Mouse (Mus musculus): ENCODE measurements around the gene Ifrd2. TPM values are rescaled to one million over a fixed set of nuclear protein-coding genes. Genes with fewer than 3 reads are reported as not detected.

Gene Ifrd2
- 47.8 and 55.8 TPM in 2 replicates for polyA plus RNA-seq (2015; fragmentation: Nextera tagmentation; extraction: Ambion mirVana)

GRCm38 (mm10) chr9:107586974-107587832 is at the start of gene Ifrd2:
TSS of gene Ifrd2 (plus strand) at chr9:107587642.
- Histone ChIP-seq H3K9ac (peak within 1 kb of the TSS; percentile 63), H3K9me3 (replicated peaks) (no peaks in the 10 kb centered on the region), H3K27ac (peak within 1 kb of the TSS; percentile 71), H3K4me2 (peak within 1 kb of the TSS; percentile 82), H3K36me3 (peaks cover 47% of the 10 kb centered on the region), H3K27me3 (no peaks in the 10 kb centered on the region), H3K4me1 (peaks cover 24% of the 10 kb centered on the region), H3K4me3 (replicated peaks) (peak within 1 kb of the TSS; percentile 83)
- peak; percentile 98 for ATAC-seq (replicated peaks; ENCODE audit: low FRiP score)
- WGBS: 14% methylated on average over 46 of the region's 46 CpGs

- WGBS: 90% methylated on average over 7 of the region's 7 CpGs
- Histone ChIP-seq H3K4me1 (peaks cover 55% of the 10 kb centered on the region), H3K27me3 (no peaks in the 10 kb centered on the region), H3K9ac (no peak overlapping the region), H3K36me3 (peaks cover 36% of the 10 kb centered on the region), H3K9me3 (replicated peaks) (no peaks in the 10 kb centered on the region), H3K4me2 (no peak overlapping the region), H3K4me3 (replicated peaks) (no peak overlapping the region), H3K27ac (no peak overlapping the region)
- ATAC-seq (replicated peaks; ENCODE audit: low FRiP score): no peak
Measured at GRCm38 (mm10) chr9:107538231-107538630, 49.2 kb upstream of the Ifrd2 start.

GRCm38 (mm10) chr9:107538711-107539110 is 48.7 kb upstream of the Ifrd2 start:
- no peak for ATAC-seq (replicated peaks; ENCODE audit: low FRiP score)
- H3K36me3 ChIP-seq: peaks cover 39% of the 10 kb centered on the region
- H3K4me3 ChIP-seq (replicated peaks): no peak overlapping the region
- H3K27me3 ChIP-seq: no peaks in the 10 kb centered on the region
- H3K4me1 ChIP-seq: peaks cover 52% of the 10 kb centered on the region
- WGBS: 96% methylated on average over 3 of the region's 3 CpGs
- no peak overlapping the region for H3K9ac ChIP-seq
- no peak overlapping the region for H3K4me2 ChIP-seq
- H3K27ac ChIP-seq: no peak overlapping the region
- H3K9me3 ChIP-seq (replicated peaks): no peaks in the 10 kb centered on the region

GRCm38 (mm10) chr9:107539940-107540339 is 47.5 kb upstream of the Ifrd2 start:
- 0 out of 2 replicates have a peak overlapping the region, but pooled peaks have one; percentile 1 for H3K4me3 ChIP-seq (replicated peaks)
- WGBS: 93% methylated on average over 8 of the region's 8 CpGs
- peaks cover 52% of the 10 kb centered on the region for H3K4me1 ChIP-seq
- no peak overlapping the region for H3K27ac ChIP-seq
- no peaks in the 10 kb centered on the region for H3K9me3 ChIP-seq (replicated peaks)
- H3K4me2 ChIP-seq: 0 out of 2 replicates have a peak overlapping the region, but pooled peaks have one; percentile 85
- peaks cover 51% of the 10 kb centered on the region for H3K36me3 ChIP-seq
- no peak for ATAC-seq (replicated peaks; ENCODE audit: low FRiP score)
- no peaks in the 10 kb centered on the region for H3K27me3 ChIP-seq
- no peak overlapping the region for H3K9ac ChIP-seq

GRCm38 (mm10) chr9:107540420-107540819 is 47.0 kb upstream of the Ifrd2 start:
- Histone ChIP-seq H3K27me3 (no peaks in the 10 kb centered on the region), H3K4me3 (replicated peaks) (0 out of 2 replicates have a peak overlapping the region, but pooled peaks have one; percentile 1), H3K36me3 (peaks cover 56% of the 10 kb centered on the region), H3K9ac (0 out of 2 replicates have a peak overlapping the region, but pooled peaks have one; percentile 69), H3K4me2 (peak overlapping the region; percentile 85), H3K4me1 (peaks cover 51% of the 10 kb centered on the region), H3K9me3 (replicated peaks) (no peaks in the 10 kb centered on the region), H3K27ac (0 out of 2 replicates have a peak overlapping the region, but pooled peaks have one; percentile 81)
- ATAC-seq (replicated peaks; ENCODE audit: low FRiP score): no peak
- WGBS: 52% methylated on average over 4 of the region's 4 CpGs

GRCm38 (mm10) chr9:107541005-107541404 is 46.4 kb upstream of the Ifrd2 start:
- ATAC-seq (replicated peaks; ENCODE audit: low FRiP score): no peak
- H3K9ac ChIP-seq: peak overlapping the region; percentile 69; the same call in 1 of the 2 replicates
- H3K36me3 ChIP-seq: peaks cover 57% of the 10 kb centered on the region

GRCm38 (mm10) chr9:107541474-107542351 is 45.7 kb upstream of the Ifrd2 start, which contains the start of the genes Cyb561d2 and Nprl2:
TSS of gene Cyb561d2 (minus strand) at chr9:107542193.
TSS of gene Nprl2 (plus strand) at chr9:107542226.
- under 1% methylated on average over 46 of the region's 46 CpGs for WGBS
- H3K27ac ChIP-seq: peak within 1 kb of the TSS; percentile 81
- peaks cover 59% of the 10 kb centered on the region for H3K36me3 ChIP-seq
- H3K9me3 ChIP-seq (replicated peaks): no peaks in the 10 kb centered on the region
- no peaks in the 10 kb centered on the region for H3K27me3 ChIP-seq
- H3K9ac ChIP-seq: peak within 1 kb of the TSS; percentile 69
- H3K4me3 ChIP-seq (replicated peaks): peak within 1 kb of the TSS; percentile 84
- ATAC-seq (replicated peaks; ENCODE audit: low FRiP score): peak; percentile 85
- peak within 1 kb of the TSS; percentile 85 for H3K4me2 ChIP-seq
- H3K4me1 ChIP-seq: peaks cover 43% of the 10 kb centered on the region

More at GRCm38 (mm10) chr9:107541005-107541404, 46.4 kb upstream of the Ifrd2 start:
- Histone ChIP-seq H3K4me3 (replicated peaks) (peak overlapping the region; percentile 84), H3K27me3 (no peaks in the 10 kb centered on the region), H3K4me2 (peak overlapping the region; percentile 85), H3K9me3 (replicated peaks) (no peaks in the 10 kb centered on the region), H3K4me1 (peaks cover 46% of the 10 kb centered on the region), H3K27ac (peak overlapping the region; percentile 81)
- 23% methylated on average over 10 of the region's 10 CpGs for WGBS

GRCm38 (mm10) chr9:107542352-107542686 is 45.1 kb upstream of the Ifrd2 start:
- H3K27ac ChIP-seq: peak overlapping the region; percentile 81
- H3K36me3 ChIP-seq: peaks cover 53% of the 10 kb centered on the region
- H3K9me3 ChIP-seq (replicated peaks): no peaks in the 10 kb centered on the region
- peak overlapping the region; percentile 85 for H3K4me2 ChIP-seq
- peaks cover 43% of the 10 kb centered on the region for H3K4me1 ChIP-seq
- peak overlapping the region; percentile 84 for H3K4me3 ChIP-seq (replicated peaks)
- ATAC-seq (replicated peaks; ENCODE audit: low FRiP score): peak; percentile 27
- no peaks in the 10 kb centered on the region for H3K27me3 ChIP-seq
- WGBS: under 1% methylated on average over 11 of the region's 11 CpGs
- peak overlapping the region; percentile 69 for H3K9ac ChIP-seq

- ATAC-seq (replicated peaks; ENCODE audit: low FRiP score): no peak
- H3K27me3 ChIP-seq: no peaks in the 10 kb centered on the region
- peak overlapping the region; percentile 84 for H3K4me3 ChIP-seq (replicated peaks)
- H3K9me3 ChIP-seq (replicated peaks): no peaks in the 10 kb centered on the region
- peak overlapping the region; percentile 69 for H3K9ac ChIP-seq
- H3K4me1 ChIP-seq: peaks cover 46% of the 10 kb centered on the region
- WGBS: 23% methylated on average over 8 of the region's 8 CpGs
- peaks cover 49% of the 10 kb centered on the region for H3K36me3 ChIP-seq
- H3K4me2 ChIP-seq: peak overlapping the region; percentile 85
- H3K27ac ChIP-seq: peak overlapping the region; percentile 81
Measured at GRCm38 (mm10) chr9:107542721-107543120, 44.7 kb upstream of the Ifrd2 start.

- Histone ChIP-seq H3K9ac (no peak overlapping the region), H3K9me3 (replicated peaks) (no peaks in the 10 kb centered on the region), H3K4me1 (peaks cover 46% of the 10 kb centered on the region), H3K36me3 (peaks cover 43% of the 10 kb centered on the region), H3K27ac (no peak overlapping the region), H3K27me3 (no peaks in the 10 kb centered on the region), H3K4me2 (peak overlapping the region; percentile 85), H3K4me3 (replicated peaks) (peak overlapping the region; percentile 84; the same call in 1 of the 2 replicates)
- 84% methylated on average over 11 of the region's 11 CpGs for WGBS
- no peak for ATAC-seq (replicated peaks; ENCODE audit: low FRiP score)
Measured at GRCm38 (mm10) chr9:107543299-107543698, 44.1 kb upstream of the Ifrd2 start.

- 95% methylated on average over 17 of the region's 17 CpGs for WGBS
- H3K4me1 ChIP-seq: peaks cover 46% of the 10 kb centered on the region
- H3K4me2 ChIP-seq: no peak overlapping the region
- no peak for ATAC-seq (replicated peaks; ENCODE audit: low FRiP score)
- no peak overlapping the region for H3K9ac ChIP-seq
- H3K27ac ChIP-seq: no peak overlapping the region
- no peak overlapping the region for H3K4me3 ChIP-seq (replicated peaks)
- no peaks in the 10 kb centered on the region for H3K27me3 ChIP-seq
- H3K9me3 ChIP-seq (replicated peaks): no peaks in the 10 kb centered on the region
- H3K36me3 ChIP-seq: peaks cover 34% of the 10 kb centered on the region
Measured at GRCm38 (mm10) chr9:107544196-107544700, 43.2 kb upstream of the Ifrd2 start.
